Mouse (Mus musculus): Measurements from ENCODE around the gene Samd4. TPM values are rescaled to one million over a fixed set of nuclear protein-coding genes. Genes with fewer than 3 reads are reported as not detected.
"Not testable (repeated sequence)": the region's sequence is repeated elsewhere in the genome, so short reads cannot be mapped to it uniquely, and the experiment has no call there.

Gene Samd4
- total and polyA plus RNA-seq, 2 experiments from 2014 or later = 3.5 to 15.2 TPM

- no peak overlapping the region for H3K27ac ChIP-seq (ENCODE audit: low read depth, low read length)
- peak; percentile 73 for DNase-seq
- TF ChIP-seq CTCF (IDR thresholded peaks at IDR 0.05; ENCODE audit: low read depth) = no peak
- ATAC-seq = peak; percentile 52
- H3K27me3 ChIP-seq (ENCODE audit: insufficient read depth, low read length) = peaks cover 6% of the 10 kb centered on the region
- H3K4me2 ChIP-seq (ENCODE audit: low read depth) = no peak overlapping the region
- H3K9me3 ChIP-seq (ENCODE audit: low read length) = no peaks in the 10 kb centered on the region
- 66% methylated on average over 5 of the region's 5 CpGs for WGBS
- no peaks in the 10 kb centered on the region for H3K4me1 ChIP-seq (ENCODE audit: insufficient read depth)
- no peaks in the 10 kb centered on the region for H3K36me3 ChIP-seq (ENCODE audit: insufficient read depth)
- no peak overlapping the region for H3K9ac ChIP-seq
- no peak overlapping the region for H3K4me3 ChIP-seq (ENCODE audit: low read depth, low read length)
Observed at GRCm38 (mm10) chr14:47096357-47096756, 213.7 kb downstream of the Samd4 start.

GRCm38 (mm10) chr14:47104246-47105173 is 221.9 kb downstream of the Samd4 start:
- no peak for TF ChIP-seq CTCF (IDR thresholded peaks at IDR 0.05; ENCODE audit: low read depth)
- no peak overlapping the region for H3K4me2 ChIP-seq (ENCODE audit: low read depth)
- no peak overlapping the region for H3K4me3 ChIP-seq (ENCODE audit: low read depth, low read length)
- H3K27ac ChIP-seq (ENCODE audit: low read depth, low read length) = no peak overlapping the region
- H3K9me3 ChIP-seq (ENCODE audit: low read length) = no peaks in the 10 kb centered on the region
- no peak overlapping the region for H3K9ac ChIP-seq
- H3K36me3 ChIP-seq (ENCODE audit: insufficient read depth) = no peaks in the 10 kb centered on the region
- DNase-seq (no peak), ATAC-seq (no peak)
- WGBS = 36% methylated on average over 19 of the region's 19 CpGs
- H3K27me3 ChIP-seq (ENCODE audit: insufficient read depth, low read length) = no peaks in the 10 kb centered on the region
- no peaks in the 10 kb centered on the region for H3K4me1 ChIP-seq (ENCODE audit: insufficient read depth)

GRCm38 (mm10) chr14:47105174-47105557 is 222.5 kb downstream of the Samd4 start:
- ATAC-seq (no peak), DNase-seq (no peak)
- Histone ChIP-seq H3K4me1 (ENCODE audit: insufficient read depth) (no peaks in the 10 kb centered on the region), H3K4me3 (ENCODE audit: low read depth, low read length) (no peak overlapping the region), H3K27ac (ENCODE audit: low read depth, low read length) (no peak overlapping the region), H3K9ac (no peak overlapping the region), H3K4me2 (ENCODE audit: low read depth) (no peak overlapping the region), H3K9me3 (ENCODE audit: low read length) (no peaks in the 10 kb centered on the region), H3K27me3 (ENCODE audit: insufficient read depth, low read length) (no peaks in the 10 kb centered on the region), H3K36me3 (ENCODE audit: insufficient read depth) (no peaks in the 10 kb centered on the region)
- 92% methylated on average over 3 of the region's 3 CpGs for WGBS
- no peak for TF ChIP-seq CTCF (IDR thresholded peaks at IDR 0.05; ENCODE audit: low read depth)

GRCm38 (mm10) chr14:47105755-47106154 is 223.1 kb downstream of the Samd4 start:
- Histone ChIP-seq H3K4me1 (ENCODE audit: insufficient read depth) (no peaks in the 10 kb centered on the region), H3K9me3 (ENCODE audit: low read length) (no peaks in the 10 kb centered on the region), H3K4me2 (ENCODE audit: low read depth) (no peak overlapping the region), H3K36me3 (ENCODE audit: insufficient read depth) (no peaks in the 10 kb centered on the region), H3K4me3 (ENCODE audit: low read depth, low read length) (no peak overlapping the region), H3K27me3 (ENCODE audit: insufficient read depth, low read length) (no peaks in the 10 kb centered on the region), H3K27ac (ENCODE audit: low read depth, low read length) (no peak overlapping the region), H3K9ac (no peak overlapping the region)
- ATAC-seq (no peak), DNase-seq (no peak)
- no peak for TF ChIP-seq CTCF (IDR thresholded peaks at IDR 0.05; ENCODE audit: low read depth)
- 94% methylated on average over 3 of the region's 3 CpGs for WGBS

GRCm38 (mm10) chr14:47107461-47107860 is 224.8 kb downstream of the Samd4 start:
- Histone ChIP-seq H3K4me1 (ENCODE audit: insufficient read depth) (no peaks in the 10 kb centered on the region), H3K27me3 (ENCODE audit: insufficient read depth, low read length) (peaks cover 7% of the 10 kb centered on the region; the same call in 1 of the 2 replicates), H3K4me3 (ENCODE audit: low read depth, low read length) (no peak overlapping the region), H3K9me3 (ENCODE audit: low read length) (no peaks in the 10 kb centered on the region), H3K4me2 (ENCODE audit: low read depth) (no peak overlapping the region), H3K36me3 (ENCODE audit: insufficient read depth) (no peaks in the 10 kb centered on the region), H3K27ac (ENCODE audit: low read depth, low read length) (no peak overlapping the region), H3K9ac (no peak overlapping the region)
- no peak for TF ChIP-seq CTCF (IDR thresholded peaks at IDR 0.05; ENCODE audit: low read depth)
- no peak for DNase-seq
- no peak for ATAC-seq
- 88% methylated on average over 3 of the region's 3 CpGs for WGBS

GRCm38 (mm10) chr14:47110391-47110790 is 227.7 kb downstream of the Samd4 start:
- not testable (repeated sequence) for H3K9me3 ChIP-seq (ENCODE audit: low read length); H3K9ac ChIP-seq; ATAC-seq; H3K4me2 ChIP-seq (ENCODE audit: low read depth); H3K36me3 ChIP-seq (ENCODE audit: insufficient read depth); H3K4me1 ChIP-seq (ENCODE audit: insufficient read depth); H3K27ac ChIP-seq (ENCODE audit: low read depth, low read length); H3K4me3 ChIP-seq (ENCODE audit: low read depth, low read length); H3K27me3 ChIP-seq (ENCODE audit: insufficient read depth, low read length); DNase-seq
- WGBS = 90% methylated on average over 6 of the region's 7 CpGs

- H3K4me3 ChIP-seq (ENCODE audit: low read depth, low read length) = no peak overlapping the region
- H3K4me1 ChIP-seq (ENCODE audit: insufficient read depth) = no peaks in the 10 kb centered on the region
- H3K9me3 ChIP-seq (ENCODE audit: low read length) = no peaks in the 10 kb centered on the region
- no peak overlapping the region for H3K27ac ChIP-seq (ENCODE audit: low read depth, low read length)
- no peak overlapping the region for H3K9ac ChIP-seq
- ATAC-seq (no peak), DNase-seq (no peak)
- no peak overlapping the region for H3K4me2 ChIP-seq (ENCODE audit: low read depth)
- 54% methylated on average over 9 of the region's 9 CpGs for WGBS
- H3K36me3 ChIP-seq (ENCODE audit: insufficient read depth) = no peaks in the 10 kb centered on the region
- TF ChIP-seq CTCF (IDR thresholded peaks at IDR 0.05; ENCODE audit: low read depth) = no peak
- H3K27me3 ChIP-seq (ENCODE audit: insufficient read depth, low read length) = peaks cover 7% of the 10 kb centered on the region; the same call in 1 of the 2 replicates
Observed at GRCm38 (mm10) chr14:47111341-47111740, 228.7 kb downstream of the Samd4 start.

Measured in forebrain, postnatal 0 days (tissue).